Mouse (Mus musculus) c-Kit-positive CD71-positive TER-119-positive erythroid progenitor cells, embryonic 14.5 days (primary cell): ENCODE results near the gene Dapk2.

Experiments
- DNase-seq: peaks from one replicate; pipeline ENCODE4 v3.0.0-alpha.2; 2013; ENCODE audit warnings: low spot score

Gene Dapk2

DNA sequence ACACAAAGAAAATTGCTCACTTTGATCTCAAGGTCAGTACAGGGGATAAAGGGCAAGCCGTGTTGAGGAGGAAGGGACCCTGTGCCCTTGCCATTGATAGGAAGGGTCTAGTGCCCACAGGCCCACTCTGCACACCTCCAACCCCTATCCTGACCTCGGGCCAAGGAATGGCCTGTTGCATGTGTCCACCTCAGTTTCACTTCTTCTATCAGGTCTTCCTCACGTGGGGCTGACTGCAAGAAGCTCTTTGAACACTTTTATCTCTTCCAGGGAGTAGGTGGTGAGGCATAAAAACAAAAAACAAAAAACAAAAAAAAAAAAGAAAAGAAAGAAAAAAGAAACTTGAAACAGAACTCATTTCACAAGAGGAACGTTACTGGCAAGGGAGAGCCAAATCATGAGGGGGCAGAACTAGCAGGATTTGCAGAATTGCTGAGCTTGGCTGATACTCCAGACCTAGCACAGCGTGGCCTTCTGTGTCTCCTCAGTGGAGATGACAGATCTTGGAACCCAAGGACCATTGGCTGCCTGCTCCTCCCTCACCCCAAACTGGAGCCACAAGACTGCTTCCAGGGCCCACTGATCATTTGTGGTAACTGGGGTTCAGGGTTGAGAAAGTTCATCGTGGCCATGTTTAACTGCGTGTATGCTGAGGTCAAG lies 73.9 kb downstream of the Dapk2 start:
- no peak for DNase-seq

DNA sequence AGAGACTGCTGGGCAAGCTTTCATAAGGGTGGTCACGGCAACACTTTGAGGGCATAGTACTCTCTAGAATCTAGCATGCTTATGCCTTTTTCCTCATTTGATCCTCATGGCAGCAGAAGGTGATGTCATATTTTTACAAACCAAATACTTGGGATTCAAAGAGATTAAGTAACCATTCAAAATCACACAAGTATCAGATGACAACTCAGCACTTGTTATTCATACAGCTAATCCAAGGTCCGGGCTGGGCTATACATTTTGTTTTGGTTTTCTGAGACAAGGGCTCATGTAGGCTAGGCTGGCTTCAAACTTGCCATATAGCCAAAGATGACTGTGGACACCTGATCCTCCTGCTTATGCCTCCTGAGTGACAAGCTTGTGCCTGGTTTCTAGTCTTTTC lies 78.6 kb downstream of the Dapk2 start:
- no peak for DNase-seq

DNA sequence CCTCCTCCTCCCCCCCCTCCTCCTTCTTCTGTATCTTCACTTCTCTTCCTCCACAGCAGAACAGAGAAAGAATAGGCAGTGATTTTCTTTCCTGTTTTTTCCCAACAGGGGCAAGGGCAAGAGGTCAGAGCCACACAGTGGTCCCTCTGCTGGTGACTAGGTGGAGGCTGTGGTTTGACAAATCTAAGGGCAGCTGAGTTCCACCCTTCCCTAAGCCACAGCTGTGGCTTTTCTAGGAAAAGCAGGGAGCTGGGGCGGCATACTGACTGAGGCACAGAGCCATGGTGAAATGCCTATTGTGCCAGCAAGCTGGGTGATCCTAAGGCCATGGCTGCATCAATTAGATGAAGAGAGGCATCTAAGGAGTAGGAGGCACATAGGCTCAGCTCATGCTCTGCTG lies 79.7 kb downstream of the Dapk2 start:
- DNase-seq: no peak

DNA sequence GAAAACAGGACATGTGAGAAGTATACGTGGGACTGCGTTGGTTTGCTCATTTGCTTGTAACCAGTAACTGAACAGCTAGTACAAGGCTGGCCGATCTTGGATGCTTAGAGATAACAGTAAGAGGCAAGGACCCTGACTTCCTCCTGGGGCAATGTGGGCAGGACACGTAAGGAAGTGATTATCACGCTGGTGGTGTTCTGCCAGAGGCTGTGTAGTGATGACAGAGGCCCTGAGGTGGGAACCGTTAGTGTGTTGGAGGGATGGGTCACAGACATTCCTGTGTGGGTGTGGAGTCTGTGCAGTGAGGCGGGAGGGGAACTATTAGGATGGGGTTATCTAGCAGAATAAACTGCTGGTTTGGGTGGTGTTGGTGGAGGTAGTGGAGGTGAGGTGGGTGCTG lies 81.2 kb downstream of the Dapk2 start:
- peak; percentile 13 for DNase-seq

DNA sequence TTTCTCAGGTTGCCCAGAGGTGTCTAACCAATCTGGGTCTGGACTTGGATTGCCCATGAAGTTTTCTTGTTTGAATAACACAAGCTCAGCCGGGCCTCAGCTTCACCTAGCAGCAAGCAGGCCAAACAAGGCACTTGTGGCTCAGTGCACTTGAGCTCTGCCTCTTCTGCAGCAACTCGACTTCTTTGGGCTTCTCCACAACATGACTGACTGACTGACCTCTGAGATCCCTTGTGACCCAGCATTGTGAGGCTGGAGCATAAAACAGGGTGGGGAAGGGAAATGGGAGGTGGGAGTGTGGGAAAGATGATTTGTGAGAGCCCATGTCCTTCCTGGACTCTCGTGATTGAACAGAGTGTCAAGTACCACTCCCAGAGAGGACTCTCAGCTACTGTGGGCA lies 81.7 kb downstream of the Dapk2 start:
- no peak for DNase-seq

DNA sequence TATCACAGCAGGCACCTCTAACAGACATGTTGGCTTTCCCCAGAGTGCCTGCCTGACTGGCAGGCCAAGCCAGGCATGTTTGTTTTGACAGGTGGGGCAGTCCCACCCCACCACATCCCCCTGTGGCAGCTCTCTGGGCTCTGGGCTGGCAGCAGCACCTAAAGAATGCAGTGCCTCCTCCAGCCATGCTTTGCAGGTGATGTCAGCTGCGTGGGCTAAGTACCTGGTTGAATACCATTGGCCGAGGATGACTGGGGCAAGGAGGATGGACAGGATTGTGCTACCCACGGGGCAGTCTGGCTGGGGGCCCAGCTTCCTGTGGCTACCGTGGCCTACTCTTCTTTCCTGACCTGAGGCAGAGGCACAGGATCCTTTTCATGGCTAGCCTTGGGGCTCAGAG lies 82.5 kb downstream of the Dapk2 start:
- no peak for DNase-seq

DNA sequence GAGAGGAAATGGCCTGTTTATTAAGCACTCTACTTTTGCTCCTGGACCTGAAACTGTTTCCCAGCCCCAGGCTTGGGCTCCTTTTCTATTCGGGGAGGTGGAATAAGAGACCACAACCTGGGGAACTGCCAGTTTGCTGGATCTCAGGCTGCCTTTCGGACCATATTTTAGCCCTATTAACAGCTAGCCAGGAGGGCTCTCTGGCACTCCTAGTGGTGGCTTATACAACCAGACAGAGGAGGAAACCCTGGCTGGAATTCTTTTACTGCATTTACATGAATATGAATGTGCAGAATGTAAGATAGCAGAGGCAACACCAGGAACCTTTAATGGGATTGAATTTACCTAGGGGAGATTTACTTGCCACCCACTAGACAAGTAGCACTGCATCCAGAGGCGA lies 83.0 kb downstream of the Dapk2 start:
- DNase-seq: peak; percentile 48

DNA sequence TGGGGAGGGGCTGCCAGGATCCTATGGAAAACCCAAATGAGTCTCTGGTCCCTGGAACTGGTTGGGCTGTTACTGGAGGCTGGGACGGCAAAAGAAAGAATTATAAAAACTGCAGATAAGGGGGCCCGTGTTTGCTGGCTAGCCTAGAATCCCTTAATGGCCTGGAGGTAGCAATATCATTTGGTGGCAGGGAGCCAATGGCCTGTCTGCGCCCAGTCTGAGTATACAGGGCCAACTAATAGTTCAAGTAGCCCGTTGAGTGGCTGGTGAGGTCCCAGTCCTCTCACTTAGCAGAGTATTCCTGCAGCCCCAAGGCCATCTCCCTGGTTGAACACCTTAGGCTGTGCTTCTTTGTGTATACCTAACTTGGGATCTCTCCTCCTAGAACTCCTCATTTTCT lies 83.7 kb downstream of the Dapk2 start:
- no peak for DNase-seq

DNA sequence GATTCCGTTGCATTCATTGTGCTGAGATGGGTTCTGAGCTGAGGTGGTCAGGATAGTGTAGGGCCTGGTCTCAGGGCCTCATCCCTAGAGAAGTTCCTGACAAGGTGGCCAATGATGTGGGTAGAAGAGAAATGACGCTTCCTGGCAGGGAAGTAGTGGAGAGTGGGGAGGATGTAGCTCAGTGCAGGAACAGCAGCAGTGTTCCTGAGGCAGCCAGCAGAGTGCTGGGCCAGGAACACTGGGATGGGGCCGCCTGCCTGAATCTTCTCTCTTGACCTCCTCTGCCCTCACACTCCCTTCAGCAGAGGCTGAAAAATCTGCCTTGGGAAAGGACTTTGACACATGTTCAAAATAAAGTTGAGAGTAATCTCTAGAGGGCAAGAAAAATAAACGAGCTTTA lies 85.2 kb downstream of the Dapk2 start:
- DNase-seq: no peak

DNA sequence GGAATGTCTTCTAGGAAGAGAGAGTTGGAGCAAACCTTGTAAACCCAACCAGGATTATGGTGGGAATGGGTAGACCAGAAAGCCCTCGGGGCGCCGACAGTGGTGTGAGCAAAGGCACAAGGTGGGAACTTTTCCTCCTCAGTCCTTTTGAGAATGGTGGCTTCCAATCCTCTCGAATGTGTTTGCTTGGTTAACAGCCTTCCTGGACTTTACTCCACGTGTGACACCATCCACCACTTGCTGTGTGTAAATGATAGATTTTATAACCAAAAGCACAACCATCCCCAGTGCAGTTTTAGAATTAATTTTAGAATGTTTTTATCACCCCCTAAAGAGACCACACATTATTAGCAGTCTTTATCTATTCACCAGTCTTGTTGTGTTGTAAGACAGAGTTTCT lies 86.1 kb downstream of the Dapk2 start:
- DNase-seq: no peak

DNA sequence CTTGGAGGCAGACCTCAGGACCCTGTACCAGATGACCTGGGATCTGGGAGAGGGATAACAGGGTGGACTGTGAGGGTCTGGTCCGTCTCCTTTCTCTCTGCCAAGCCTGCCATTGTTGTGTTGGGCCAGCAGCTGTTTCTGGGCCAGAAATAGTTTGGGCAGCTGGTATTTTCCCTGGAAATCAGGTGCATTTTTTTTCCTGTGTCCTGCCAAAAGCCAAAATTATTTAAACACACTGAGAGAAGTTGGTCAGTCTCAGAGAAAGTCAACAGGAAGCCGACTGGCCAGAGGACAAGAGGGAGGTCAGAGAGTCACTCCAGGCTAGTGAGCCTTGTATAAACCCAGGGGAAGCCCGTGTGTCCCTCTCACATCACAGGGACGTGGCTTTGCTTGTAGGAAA lies 87.7 kb downstream of the Dapk2 start:
- DNase-seq: no peak

DNA sequence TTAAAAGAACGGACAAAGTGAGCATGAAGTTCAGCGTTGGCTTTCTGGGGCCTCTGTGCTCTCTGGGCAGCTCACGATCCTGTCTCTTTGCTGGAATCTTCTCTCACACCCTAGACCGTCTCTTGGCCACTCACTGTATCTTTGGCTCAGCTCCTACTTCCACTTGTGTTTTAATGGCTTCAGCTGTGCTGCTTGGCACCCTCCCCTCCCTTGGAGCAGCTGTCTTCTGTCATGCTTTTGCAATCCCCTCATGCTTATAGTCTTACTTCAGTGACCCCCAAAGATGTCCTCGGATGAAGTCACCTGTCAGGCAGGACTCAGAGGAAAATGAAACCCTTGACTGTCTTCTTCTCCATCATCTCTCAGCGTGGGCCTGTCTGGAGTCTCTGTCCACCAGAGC lies 91.3 kb downstream of the Dapk2 start:
- no peak for DNase-seq

DNA sequence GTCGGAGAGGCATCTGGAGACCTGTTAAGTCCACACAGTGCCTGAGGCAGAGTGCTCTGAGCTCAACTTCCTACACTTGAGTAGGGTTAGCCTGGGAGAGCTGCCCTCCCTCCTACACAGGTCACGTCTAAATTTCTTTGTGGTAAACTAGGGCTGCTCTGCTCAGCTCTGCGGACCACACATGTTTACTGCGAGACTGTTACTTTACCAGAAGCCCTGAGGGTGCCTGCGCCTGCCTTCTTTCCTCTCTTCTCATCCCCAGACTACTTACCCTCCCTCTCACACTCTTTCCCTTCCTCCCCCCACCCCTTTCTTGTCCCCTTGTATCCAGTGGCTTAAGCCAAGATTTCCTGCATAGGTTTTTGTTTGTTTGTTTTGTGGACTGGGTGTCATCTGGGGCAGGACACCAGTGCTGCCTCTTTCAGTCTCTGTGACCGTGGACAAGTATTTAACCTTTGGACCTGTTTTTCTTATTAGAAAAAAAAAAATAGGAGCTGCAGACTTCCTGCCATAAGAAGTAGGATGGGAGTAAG lies 93.2 kb downstream of the Dapk2 start:
- no peak for DNase-seq

DNA sequence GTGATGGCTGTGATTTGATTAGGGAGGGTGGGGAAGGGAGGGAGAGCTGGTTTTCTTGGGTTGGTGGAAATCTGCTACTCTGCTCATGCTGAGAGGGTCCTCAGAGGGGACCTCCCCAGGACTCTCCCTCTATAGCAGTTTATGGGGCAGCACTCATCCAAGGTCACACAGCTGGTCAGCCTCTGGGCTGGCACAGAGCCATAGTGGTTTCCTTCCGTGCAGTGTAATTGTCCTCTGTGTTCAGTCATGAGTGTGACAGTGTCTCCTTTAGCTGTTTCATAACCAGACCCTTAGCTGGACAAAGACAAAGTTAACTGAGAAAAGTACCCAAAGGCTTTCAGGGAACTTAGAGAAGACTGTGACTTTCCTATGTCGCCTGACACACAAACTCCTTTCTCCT lies 103.7 kb downstream of the Dapk2 start:
- no peak for DNase-seq

DNA sequence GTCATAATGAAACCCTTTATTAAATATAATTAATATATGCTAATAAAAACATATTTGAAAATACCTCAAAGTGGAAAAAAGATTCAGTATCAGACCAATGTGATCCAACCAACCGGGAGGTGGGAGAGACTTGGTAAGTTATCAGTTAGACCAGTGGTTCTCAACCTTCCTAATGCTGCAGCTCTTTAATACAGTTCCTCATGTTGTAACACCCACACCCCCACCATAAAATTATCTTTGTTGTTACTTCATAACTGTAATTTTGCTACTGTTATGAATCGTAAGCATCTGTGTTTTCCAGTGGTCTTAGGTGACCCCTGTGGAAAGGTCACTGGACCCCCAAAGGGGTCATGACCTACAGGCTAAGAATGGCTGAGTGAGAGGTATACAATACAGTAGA lies 105.7 kb downstream of the Dapk2 start:
- no peak for DNase-seq

DNA sequence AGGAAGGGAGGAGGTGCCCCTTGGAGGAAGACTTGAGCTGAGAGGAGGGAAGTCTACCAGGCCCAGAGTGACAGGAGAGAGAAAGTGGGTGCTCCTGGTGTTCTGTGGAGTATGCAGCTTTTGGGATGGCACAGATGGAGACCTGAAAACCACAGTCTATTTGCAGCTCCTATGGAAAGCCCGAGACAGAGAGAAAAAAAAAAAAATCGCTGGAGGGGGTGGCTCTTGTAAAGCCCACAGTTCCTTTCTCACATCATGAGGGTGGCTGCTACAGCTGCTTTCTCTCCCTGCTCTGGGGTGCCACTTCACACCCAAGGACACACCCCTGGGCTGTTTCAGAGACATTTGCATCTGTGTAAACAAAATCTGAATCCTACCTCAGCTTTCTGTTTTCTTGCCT lies 107.6 kb downstream of the Dapk2 start:
- no peak for DNase-seq

DNA sequence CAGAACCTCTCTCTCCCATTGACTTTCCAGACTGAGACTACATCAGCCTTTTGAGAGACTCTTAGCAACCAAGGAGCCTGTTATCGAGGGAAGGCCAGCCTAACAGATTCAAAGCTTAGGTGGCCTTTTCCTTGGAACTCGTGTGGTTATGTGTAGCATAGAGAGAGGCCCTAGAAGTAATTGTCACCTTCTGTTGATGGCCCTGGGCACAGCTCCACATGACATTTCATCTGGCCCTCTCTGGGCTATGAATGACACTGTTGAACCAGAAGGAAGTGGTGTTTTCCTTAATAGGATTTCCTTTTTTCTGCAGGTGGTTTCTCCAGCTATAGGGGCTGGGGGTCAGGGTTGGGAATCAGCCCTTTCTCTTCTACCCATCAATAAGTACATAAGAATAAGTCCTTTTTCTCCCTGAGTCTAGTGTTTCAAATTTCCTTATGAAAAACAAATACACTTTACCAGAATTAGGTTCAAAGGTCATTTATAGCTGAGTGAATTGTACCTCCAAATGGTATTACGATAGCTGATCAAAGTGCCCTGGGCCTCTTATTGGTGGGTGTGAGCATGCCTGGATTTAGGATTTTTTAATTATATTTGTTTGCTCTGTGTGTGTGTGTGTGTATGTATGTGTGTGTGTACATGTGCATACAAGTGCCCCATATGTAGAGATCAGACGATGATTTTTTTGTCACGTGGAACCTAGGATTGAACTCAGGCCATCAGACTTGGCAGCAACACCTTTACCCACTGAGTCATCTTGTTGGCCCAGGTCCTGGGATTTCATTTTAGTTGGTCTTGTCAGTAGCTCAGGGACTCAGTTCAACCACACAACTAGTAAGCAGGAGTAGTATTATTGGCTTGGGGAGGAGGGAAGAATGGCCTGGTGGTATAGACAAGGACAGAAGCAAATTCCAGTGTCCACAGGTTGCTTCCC lies 108.5 kb downstream of the Dapk2 start:
- no peak for DNase-seq

DNA sequence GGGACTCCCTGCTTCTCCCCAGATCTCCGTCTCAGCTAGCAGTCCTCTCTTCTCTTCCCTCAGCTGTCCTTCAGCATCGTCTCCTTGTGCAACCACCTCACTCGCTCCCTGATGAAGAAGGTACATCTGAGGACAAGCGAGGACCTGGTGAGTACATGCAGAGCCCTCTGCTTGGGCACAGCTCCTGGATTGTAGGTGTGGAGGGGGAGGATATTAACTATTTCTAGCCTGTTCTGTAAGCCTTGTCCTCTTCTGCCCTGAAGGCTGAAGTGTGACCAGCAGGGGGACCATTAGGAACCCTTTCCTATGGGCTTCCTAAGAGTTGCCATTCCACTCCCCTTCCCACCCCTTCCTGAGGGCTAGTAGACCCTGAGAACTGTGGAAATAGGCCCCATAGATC lies 110.8 kb downstream of the Dapk2 start:
- DNase-seq: no peak

DNA sequence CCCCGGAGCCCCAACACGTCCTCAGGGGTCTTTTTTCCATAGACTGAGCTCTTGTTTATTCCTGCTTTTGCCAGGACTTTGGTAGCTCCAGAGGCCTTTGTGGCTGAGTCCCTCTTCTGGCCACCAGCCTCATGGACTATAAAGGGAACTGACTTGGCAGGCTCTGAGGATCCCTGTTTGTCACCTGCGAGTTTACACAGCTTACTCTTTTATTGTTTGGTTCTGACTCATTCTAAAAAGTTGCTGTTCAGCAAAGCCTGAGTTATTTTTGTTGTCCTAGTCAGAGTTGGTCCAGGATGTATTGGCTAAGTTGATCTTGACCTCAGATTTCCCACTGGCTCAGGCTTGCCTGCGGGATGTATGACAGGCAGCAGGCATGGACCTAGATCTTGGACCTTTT lies 112.0 kb downstream of the Dapk2 start:
- no peak for DNase-seq

DNA sequence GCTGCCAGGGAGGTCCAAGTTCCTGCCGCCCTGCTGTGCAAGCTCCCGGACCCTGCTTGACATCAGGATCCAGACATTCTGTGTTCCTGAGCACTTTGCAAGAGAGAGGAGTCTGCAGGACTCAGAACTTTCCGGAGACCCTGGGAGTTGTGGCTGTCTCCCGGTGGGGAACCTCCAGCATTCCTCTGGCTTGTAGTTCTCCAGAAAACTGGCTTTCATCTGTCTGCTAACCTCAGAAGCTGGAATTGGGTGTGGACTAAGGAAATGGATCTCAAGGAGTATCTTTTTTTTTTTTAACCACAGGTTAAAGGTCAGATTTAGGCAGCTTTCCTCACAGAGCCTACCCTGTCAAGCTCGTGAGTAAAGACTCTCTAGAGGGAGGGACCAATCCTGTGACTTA lies 113.7 kb downstream of the Dapk2 start:
- no peak for DNase-seq

DNA sequence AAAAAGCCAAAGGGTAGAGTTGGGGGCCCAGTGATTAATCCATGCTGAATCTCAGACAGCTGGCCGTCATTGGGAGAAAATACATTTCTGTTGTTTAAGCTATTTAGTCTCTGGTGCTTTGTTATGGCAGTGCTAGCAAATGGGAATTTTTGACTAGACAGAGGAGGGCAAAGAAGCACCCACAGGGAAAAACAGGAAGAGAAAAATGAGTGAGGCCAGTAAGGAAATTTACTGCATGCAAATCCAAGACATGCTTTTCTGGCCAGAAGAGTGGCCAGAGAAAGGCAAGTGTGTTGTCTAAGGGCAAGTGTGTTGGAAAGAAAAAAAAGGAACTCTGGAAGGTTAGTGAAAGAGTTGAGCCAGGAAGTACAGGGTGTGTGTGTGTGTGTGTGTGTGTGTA lies 115.6 kb downstream of the Dapk2 start:
- DNase-seq: no peak

DNA sequence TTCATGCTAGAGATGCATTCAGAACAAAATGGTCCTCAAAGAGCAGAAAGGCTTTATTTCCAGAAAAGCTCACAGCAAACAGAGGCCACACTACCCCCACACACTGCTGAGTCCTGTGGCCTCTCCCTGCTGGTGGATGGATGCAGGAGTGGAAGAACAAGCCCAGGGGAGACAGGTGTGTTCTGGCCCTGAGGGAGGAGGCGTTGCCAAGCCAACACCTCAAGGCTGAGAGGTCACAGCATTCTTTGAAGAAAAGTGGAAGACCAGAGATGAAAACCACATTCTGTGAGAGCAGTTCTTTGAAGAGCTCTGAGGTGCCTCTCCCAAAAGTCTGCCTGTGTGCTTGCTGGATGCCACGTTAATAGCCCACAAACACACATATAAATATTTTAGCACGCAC lies 116.6 kb downstream of the Dapk2 start:
- no peak for DNase-seq

DNA sequence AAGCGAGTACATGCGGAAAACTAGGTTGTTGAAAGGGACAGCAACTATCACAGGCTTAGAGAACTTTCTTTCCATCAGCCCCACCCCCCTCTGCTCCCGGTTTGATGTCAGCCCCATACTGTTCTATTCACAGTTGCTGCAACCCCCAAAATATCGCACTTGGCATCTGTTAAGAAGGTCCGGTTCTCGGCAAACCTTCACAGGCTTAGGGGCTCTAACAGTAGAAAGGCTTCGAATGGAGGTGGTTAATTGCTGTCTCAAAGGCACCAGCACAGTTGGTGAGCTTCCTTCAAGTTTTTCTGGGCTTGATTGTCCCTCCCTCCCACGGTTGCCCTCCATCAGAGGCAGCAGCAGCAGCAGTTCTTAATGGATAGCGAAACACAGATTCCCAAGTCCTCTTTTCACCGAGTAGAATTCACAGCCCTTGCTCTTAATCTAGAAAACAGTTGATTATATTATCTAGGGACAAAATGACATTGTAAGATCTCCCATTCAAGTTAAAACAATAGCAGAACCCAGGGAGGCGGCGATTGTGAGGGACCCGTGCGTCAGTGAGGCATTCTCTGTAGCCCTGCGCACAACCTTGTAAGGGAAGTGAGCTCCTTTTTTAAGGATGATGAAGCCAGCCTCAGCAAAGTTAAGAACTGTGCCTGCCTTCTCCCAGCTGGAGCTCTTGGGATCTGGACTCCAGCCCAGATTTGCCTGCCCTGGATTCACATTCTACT lies 117.4 kb downstream of the Dapk2 start:
- no peak for DNase-seq
